Mouse (Mus musculus): Measurements from ENCODE around the gene Shank2. TPM values are rescaled to one million over a fixed set of nuclear protein-coding genes. Genes with fewer than 3 reads are reported as not detected.

Shank2 gene
- total RNA-seq, 2 experiments from 2014 or later = 0.08 to 0.14 TPM

GRCm38 (mm10) chr7:144390676-144391075 lies 388.9 kb downstream of the Shank2 start:
- DNase-seq = no peak
- intact Hi-C loops (cut with DNase I) = no loop called here
- Histone ChIP-seq H3K4me3 (no peak overlapping the region), H3K27ac (no peak overlapping the region)
- TF ChIP-seq CTCF (IDR thresholded peaks at IDR 0.05) = no peak

- DNase-seq = no peak
- no peak for TF ChIP-seq CTCF (IDR thresholded peaks at IDR 0.05)
These were observed 390.0 kb downstream of the Shank2 start for GRCm38 (mm10) chr7:144391727-144392126.

GRCm38 (mm10) chr7:144402492-144402891 lies 400.8 kb downstream of the Shank2 start:
- Histone ChIP-seq H3K4me3 (no peak overlapping the region), H3K27ac (no peak overlapping the region)
- TF ChIP-seq CTCF (IDR thresholded peaks at IDR 0.05) = no peak
- no peak for DNase-seq
- intact Hi-C loops (cut with DNase I) = no loop called here

More at GRCm38 (mm10) chr7:144391727-144392126, 390.0 kb downstream of the Shank2 start:
- intact Hi-C loops (cut with DNase I) = no loop called here
- Histone ChIP-seq H3K27ac (no peak overlapping the region), H3K4me3 (no peak overlapping the region)

DNA sequence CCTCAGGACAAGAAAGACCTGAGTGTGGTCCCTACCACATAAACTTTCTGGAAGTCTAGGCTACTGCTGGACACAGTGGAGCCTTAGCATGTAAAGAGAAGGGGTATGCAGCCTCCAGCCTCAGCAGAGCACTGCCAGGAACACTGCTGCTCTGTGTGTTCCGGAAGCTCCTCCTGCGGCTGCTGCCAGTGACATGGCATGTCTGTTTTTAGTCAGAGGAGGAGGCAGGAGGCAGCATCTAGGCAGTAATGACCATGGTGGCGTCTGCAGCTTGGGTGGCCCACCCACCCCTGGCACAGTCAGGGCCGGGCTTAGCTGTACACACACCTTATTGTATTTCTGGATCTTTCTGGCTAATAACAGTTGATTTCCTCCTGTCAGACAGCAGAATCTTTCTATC lies 405.9 kb downstream of the Shank2 start:
- no peak for DNase-seq
- TF ChIP-seq CTCF (IDR thresholded peaks at IDR 0.05) = no peak
- intact Hi-C loops (cut with DNase I) = no loop called here
- Histone ChIP-seq H3K27ac (no peak overlapping the region), H3K4me3 (no peak overlapping the region)

DNA sequence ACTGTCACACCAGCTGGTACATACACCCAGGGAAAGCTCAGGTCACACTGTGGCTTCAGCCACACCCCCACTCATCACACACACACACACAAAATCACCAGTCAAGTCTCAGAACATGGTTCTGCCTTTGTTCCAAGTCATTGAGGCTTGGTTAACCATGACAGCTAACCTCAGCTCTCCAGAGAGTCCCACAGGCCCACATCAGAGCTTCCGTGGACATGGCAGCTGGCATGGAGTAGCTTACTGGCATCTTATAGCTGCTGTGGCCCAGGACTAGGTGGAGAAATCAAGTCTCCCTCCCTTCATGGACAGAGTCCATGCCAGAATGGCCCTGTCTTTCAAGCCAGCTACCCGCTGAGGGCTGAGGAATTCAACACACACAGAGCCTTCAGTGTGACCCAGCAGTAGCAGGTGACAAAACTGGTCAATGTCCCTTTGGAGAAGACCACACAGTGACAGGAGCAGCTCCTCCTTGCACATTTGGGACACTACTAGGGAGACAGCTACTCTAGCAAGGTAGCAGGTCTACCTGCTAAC lies 406.8 kb downstream of the Shank2 start:
- intact Hi-C loops (cut with DNase I) = no loop called here
- no peak overlapping the region for H3K4me3 ChIP-seq
- no peak for DNase-seq
- TF ChIP-seq CTCF (IDR thresholded peaks at IDR 0.05) = no peak
- no peak overlapping the region for H3K27ac ChIP-seq

DNA sequence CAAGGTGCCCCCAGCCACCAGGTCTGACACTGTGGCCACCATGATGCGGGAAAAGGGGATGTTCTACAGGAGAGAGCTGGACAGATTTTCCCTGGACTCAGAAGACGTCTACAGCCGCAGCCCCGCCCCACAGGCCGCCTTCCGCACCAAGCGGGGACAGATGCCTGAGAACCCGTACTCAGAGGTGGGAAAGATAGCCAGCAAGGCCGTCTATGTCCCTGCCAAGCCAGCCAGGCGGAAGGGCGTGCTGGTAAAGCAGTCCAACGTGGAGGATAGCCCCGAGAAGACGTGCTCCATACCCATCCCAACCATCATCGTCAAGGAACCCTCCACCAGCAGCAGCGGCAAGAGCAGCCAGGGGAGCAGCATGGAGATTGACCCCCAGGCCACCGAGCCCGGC lies 408.0 kb downstream of the Shank2 start:
- intact Hi-C loops (cut with DNase I) = no loop called here
- no peak overlapping the region for H3K27ac ChIP-seq
- no peak for TF ChIP-seq CTCF (IDR thresholded peaks at IDR 0.05)
- DNase-seq = no peak
- no peak overlapping the region for H3K4me3 ChIP-seq

DNA sequence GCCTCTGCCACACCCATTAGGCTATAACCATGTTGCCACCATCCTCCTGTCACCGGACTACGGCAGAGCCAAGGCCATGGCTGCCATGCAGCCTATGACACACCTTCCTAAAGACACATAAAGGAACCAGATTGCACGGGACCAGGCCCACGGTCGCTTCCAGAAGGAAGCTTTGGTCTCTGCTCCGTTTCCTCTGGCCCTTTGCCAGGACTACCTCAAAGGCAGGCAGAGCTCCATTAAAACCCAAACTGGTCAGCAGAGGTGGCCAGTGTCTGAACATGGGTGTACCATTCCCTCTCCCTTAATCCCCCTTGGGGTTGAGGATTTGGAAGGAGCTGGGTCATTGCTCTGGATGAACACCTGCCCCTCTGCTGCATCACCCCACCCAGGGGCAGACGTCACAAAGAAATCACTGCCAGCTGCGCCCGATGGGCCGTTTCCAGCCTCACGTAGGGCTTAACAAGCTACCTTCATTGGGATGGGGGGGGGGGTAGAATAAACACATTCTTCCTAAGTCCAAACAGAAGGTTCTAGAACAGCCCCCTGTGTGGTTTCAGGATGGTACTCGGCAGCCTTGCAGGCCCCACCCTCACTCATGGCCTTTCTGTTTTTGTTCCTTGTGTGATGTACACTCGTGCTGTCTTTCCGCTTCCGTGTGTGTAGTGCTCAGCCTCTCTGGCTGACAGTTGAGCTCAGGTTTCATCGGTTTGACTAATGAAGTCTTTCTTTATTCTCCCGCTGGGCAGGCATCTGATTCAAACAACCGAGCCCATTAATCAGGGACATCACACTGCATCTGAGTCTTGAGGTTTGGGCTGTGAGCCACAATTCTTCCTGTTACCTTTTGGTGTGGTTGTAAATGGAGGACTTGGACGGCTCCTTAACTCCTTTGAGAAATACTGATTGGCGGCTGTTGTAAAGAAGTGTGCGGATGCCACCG lies 410.5 kb downstream of the Shank2 start:
- H3K4me3 ChIP-seq = no peak overlapping the region
- no peak for TF ChIP-seq CTCF (IDR thresholded peaks at IDR 0.05)
- DNase-seq = no peak
- H3K27ac ChIP-seq = no peak overlapping the region
- intact Hi-C loops (cut with DNase I) = no loop called here

GRCm38 (mm10) chr7:144414632-144415031 lies 412.9 kb downstream of the Shank2 start:
- no peak for TF ChIP-seq CTCF (IDR thresholded peaks at IDR 0.05)
- H3K27ac ChIP-seq = no peak overlapping the region
- DNase-seq = no peak
- no peak overlapping the region for H3K4me3 ChIP-seq
- intact Hi-C loops (cut with DNase I) = no loop called here

- no peak; the same call in 1 of the 2 replicates for TF ChIP-seq CTCF (IDR thresholded peaks at IDR 0.05)
- Histone ChIP-seq H3K4me3 (no peak overlapping the region), H3K27ac (no peak overlapping the region)
- no peak for DNase-seq
- intact Hi-C loops (cut with DNase I) = no loop called here
These were observed 414.1 kb downstream of the Shank2 start for GRCm38 (mm10) chr7:144415795-144416194.

- DNase-seq = no peak
- Histone ChIP-seq H3K27ac (no peak overlapping the region), H3K4me3 (peak overlapping the region; percentile 32)
- intact Hi-C loops (cut with DNase I) = no loop called here
- TF ChIP-seq CTCF (IDR thresholded peaks at IDR 0.05) = no peak
These were observed 415.5 kb downstream of the Shank2 start for GRCm38 (mm10) chr7:144417234-144417633.

GRCm38 (mm10) chr7:144417644-144418343 lies 416.1 kb downstream of the Shank2 start:
- intact Hi-C loops (cut with DNase I) = no loop called here
- no peak overlapping the region for H3K27ac ChIP-seq
- peak overlapping the region; percentile 32 for H3K4me3 ChIP-seq
- DNase-seq = peak; percentile 48
- no peak for TF ChIP-seq CTCF (IDR thresholded peaks at IDR 0.05)

- H3K4me3 ChIP-seq = no peak overlapping the region
- DNase-seq = no peak
- no peak overlapping the region for H3K27ac ChIP-seq
- TF ChIP-seq CTCF (IDR thresholded peaks at IDR 0.05) = no peak
- intact Hi-C loops (cut with DNase I) = loop anchor here (10.0 kb wide), 1 partner anchor 346 kb away; no protein-coding TSS in a partner anchor
These were observed 418.8 kb downstream of the Shank2 start for GRCm38 (mm10) chr7:144420552-144420951.

DNA sequence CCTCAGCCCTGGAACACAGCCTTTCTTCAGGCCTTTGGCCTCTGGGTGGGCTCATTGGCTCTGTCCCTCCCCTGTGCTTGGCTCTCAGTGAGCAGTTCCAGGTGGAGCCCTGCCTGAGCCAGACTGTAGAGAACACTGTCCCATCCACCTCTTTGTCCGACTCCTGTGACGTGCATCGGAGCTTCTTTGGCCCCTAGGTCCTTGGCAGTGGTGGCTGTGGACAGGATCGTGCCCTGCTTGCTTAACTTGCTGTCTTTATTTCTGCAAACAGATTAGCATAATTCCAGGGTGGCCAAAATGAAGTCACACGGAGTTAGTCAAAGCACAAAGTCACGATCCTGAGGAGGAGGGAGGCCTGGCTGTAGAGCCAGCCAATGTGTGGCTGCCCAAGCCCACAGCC lies 419.8 kb downstream of the Shank2 start:
- intact Hi-C loops (cut with DNase I) = loop anchor here (10.0 kb wide), 1 partner anchor 347 kb away; no protein-coding TSS in a partner anchor
- no peak for TF ChIP-seq CTCF (IDR thresholded peaks at IDR 0.05)
- no peak overlapping the region for H3K4me3 ChIP-seq
- H3K27ac ChIP-seq = no peak overlapping the region
- no peak for DNase-seq
